In genomic region chr8:114658475-114658874, GRCm38 (mm10) we compare ENCODE assay signal across 16 mouse cellular contexts.
A peak's percentile ranks its signal among the peaks of the same experiment; 100 is the strongest.
DNase-seq lines count a peak whose midpoint lies in the region; ATAC-seq and TF ChIP-seq lines count a peak whose summit lies in the region.
"Had no signal": no experiment of that assay in that cellular context is flagged by ENCODE, and none has a peak within 500 bp of the region (broad histone marks: within the 10 kb centered on the region; RNA-seq: fewer than 3 reads in every experiment).

No protein-coding gene starts in this region.

- DNase-seq in kidney, adult 9 months, result no peak
- no peak for DNase-seq in lung, postnatal 25 days (ENCODE audit: low spot score)
- peak; percentile 46 for DNase-seq in brain, embryonic 14.5 days (ENCODE audit: low read depth)
- DNase-seq: right cerebral cortex, postnatal 4 days; thymus, postnatal 25 days had no signal

- no peaks in the 10 kb centered on the region for H3K9me3 ChIP-seq in kidney, embryonic 15.5 days (replicated peaks)
- no peaks in the 10 kb centered on the region for H3K9me3 ChIP-seq in lung, embryonic 16.5 days (ENCODE audit: control insufficient read depth, low read length)
- H3K9me3 ChIP-seq in stomach, embryonic 16.5 days (replicated peaks; ENCODE audit: control insufficient read depth, low read length), result no peaks in the 10 kb centered on the region
- H3K9me3 ChIP-seq: embryonic facial prominence, embryonic 13.5 days; heart, embryonic 10.5 days; hindbrain, embryonic 10.5 days had no signal

- H3K27me3 ChIP-seq in kidney, embryonic 15.5 days, result no peaks in the 10 kb centered on the region; the same call in 1 of the 2 replicates
- no peaks in the 10 kb centered on the region for H3K27me3 ChIP-seq in lung, embryonic 16.5 days (ENCODE audit: control insufficient read depth, insufficient read depth, low read depth, low read length)
- no peaks in the 10 kb centered on the region for H3K27me3 ChIP-seq in stomach, embryonic 16.5 days (ENCODE audit: control insufficient read depth, insufficient read depth, low read length)
- H3K27me3 ChIP-seq: Patski had no signal

- no peak overlapping the region for H3K9ac ChIP-seq in kidney, embryonic 15.5 days
- H3K9ac ChIP-seq in lung, embryonic 16.5 days (ENCODE audit: low read length), result no peak overlapping the region
- no peak overlapping the region for H3K9ac ChIP-seq in stomach, embryonic 16.5 days (ENCODE audit: low read length)
- H3K9ac ChIP-seq: embryonic facial prominence, embryonic 13.5 days had no signal

- ATAC-seq in kidney, embryonic 15.5 days (replicated peaks; ENCODE audit: low FRiP score), result peak; percentile 40; the same call in 1 of the 2 replicates
- peak; percentile 92 for ATAC-seq in lung, embryonic 16.5 days (ENCODE audit: low read depth)
- peak; percentile 81; the same call in 1 of the 2 replicates for ATAC-seq in stomach, embryonic 16.5 days (ENCODE audit: insufficient read depth, low FRiP score)
- no peak for ATAC-seq in megakaryocyte progenitor cell, adult 5-6 weeks (replicated peaks; ENCODE audit: poor library complexity)
- ATAC-seq: Patski had no signal

- no peak for TF ChIP-seq POLR2A in brain, embryonic 14.5 days (IDR thresholded peaks at IDR 0.05; ENCODE audit: borderline replicate concordance, extremely low read depth, insufficient read depth, insufficient read length, poor library complexity, severe bottlenecking)

- no peak overlapping the region for H3K4me2 ChIP-seq in kidney, embryonic 15.5 days
- H3K4me2 ChIP-seq in lung, embryonic 16.5 days (ENCODE audit: low read depth, low read length), result no peak overlapping the region
- H3K4me2 ChIP-seq in stomach, embryonic 16.5 days (ENCODE audit: low read depth, low read length), result 0 out of 2 replicates have a peak overlapping the region, but pooled peaks have one; percentile 23
- H3K4me2 ChIP-seq: embryonic facial prominence, embryonic 13.5 days; liver, embryonic 11.5 days; midbrain, embryonic 11.5 days had no signal

- TF ChIP-seq CTCF in brain, embryonic 14.5 days (IDR thresholded peaks at IDR 0.05; ENCODE audit: borderline replicate concordance, extremely low read depth, insufficient read depth, insufficient read length), result no peak

- H3K27ac ChIP-seq in kidney, embryonic 15.5 days, result no peak overlapping the region
- no peak overlapping the region; the same call in 1 of the 2 replicates for H3K27ac ChIP-seq in lung, embryonic 16.5 days (ENCODE audit: low read length)
- H3K27ac ChIP-seq in stomach, embryonic 16.5 days (ENCODE audit: low read length), result 0 out of 2 replicates have a peak overlapping the region, but pooled peaks have one; percentile 41
- H3K27ac ChIP-seq: embryonic facial prominence, embryonic 13.5 days; heart, embryonic 10.5 days; hindbrain, embryonic 10.5 days; macrophage had no signal

- WGBS in kidney, embryonic 15.5 days, result 22% methylated on average over 4 of the region's 4 CpGs
- 39% methylated on average over 4 of the region's 4 CpGs for WGBS in lung, embryonic 16.5 days
- WGBS in stomach, embryonic 16.5 days, result 31% methylated on average over 4 of the region's 4 CpGs

- H3K36me3 ChIP-seq in kidney, embryonic 15.5 days, result no peaks in the 10 kb centered on the region
- H3K36me3 ChIP-seq in lung, embryonic 16.5 days (ENCODE audit: control insufficient read depth, insufficient read depth, low read length), result no peaks in the 10 kb centered on the region
- H3K36me3 ChIP-seq in stomach, embryonic 16.5 days (ENCODE audit: control insufficient read depth, insufficient read depth, low read length), result no peaks in the 10 kb centered on the region
- H3K36me3 ChIP-seq: embryonic facial prominence, embryonic 13.5 days; heart, embryonic 10.5 days; hindbrain, embryonic 10.5 days had no signal

- peaks cover 16% of the 10 kb centered on the region for H3K4me1 ChIP-seq in kidney, embryonic 15.5 days
- peaks cover 9% of the 10 kb centered on the region for H3K4me1 ChIP-seq in lung, embryonic 16.5 days (replicated peaks; ENCODE audit: control insufficient read depth, insufficient read depth, low read length)
- H3K4me1 ChIP-seq in stomach, embryonic 16.5 days (ENCODE audit: control insufficient read depth, insufficient read depth, low read length), result peaks cover 12% of the 10 kb centered on the region
- H3K4me1 ChIP-seq: heart, embryonic 10.5 days; hindbrain, embryonic 10.5 days had no signal

- no peak overlapping the region for H3K4me3 ChIP-seq in kidney, embryonic 15.5 days (replicated peaks)
- H3K4me3 ChIP-seq in lung, embryonic 16.5 days (ENCODE audit: low read length), result no peak overlapping the region
- no peak overlapping the region for H3K4me3 ChIP-seq in stomach, embryonic 16.5 days (replicated peaks; ENCODE audit: low read length)
- H3K4me3 ChIP-seq: embryonic facial prominence, embryonic 13.5 days; heart, embryonic 10.5 days; hindbrain, embryonic 10.5 days had no signal
